Comparison of ENCODE assay signal across 18 mouse cellular contexts in genomic region chr14:46115950-46116349, GRCm38 (mm10).
"Had no signal": no experiment of that assay in that cellular context is flagged by ENCODE, and none has a peak within 500 bp of the region (broad histone marks: within the 10 kb centered on the region; RNA-seq: fewer than 3 reads in every experiment).

No protein-coding gene starts in this region.

- H3K9me3 ChIP-seq: megakaryocyte, embryonic 14.5 days; midbrain, embryonic 13.5 days; midbrain, embryonic 15.5 days; neural tube, embryonic 13.5 days; neural tube, embryonic 15.5 days had no signal

- H3K4me3 ChIP-seq: megakaryocyte, embryonic 14.5 days; midbrain, embryonic 13.5 days; midbrain, embryonic 15.5 days; neural tube, embryonic 13.5 days; neural tube, embryonic 15.5 days had no signal

- H3K36me3 ChIP-seq: midbrain, embryonic 13.5 days; midbrain, embryonic 15.5 days; neural tube, embryonic 13.5 days; neural tube, embryonic 15.5 days had no signal

- H3K27me3 ChIP-seq: megakaryocyte, embryonic 14.5 days; midbrain, embryonic 13.5 days; midbrain, embryonic 15.5 days; neural tube, embryonic 13.5 days; neural tube, embryonic 15.5 days had no signal

- DNase-seq: lung, adult 18-20 months; lung, embryonic 14.5 days; lung, postnatal 10 days; lung, postnatal 4 days; retina, postnatal 1 day; right cerebral cortex, adult 18-20 months; right cerebral cortex, postnatal 25 days; right cerebral cortex, postnatal 4 days; spleen, adult 18-20 months; thymus, adult 18-20 months; thymus, postnatal 14 days; thymus, postnatal 36 days had no signal

- ATAC-seq: midbrain, embryonic 13.5 days; midbrain, embryonic 15.5 days had no signal

- H3K4me1 ChIP-seq: megakaryocyte, embryonic 14.5 days; midbrain, embryonic 13.5 days; midbrain, embryonic 15.5 days; neural tube, embryonic 13.5 days had no signal

- H3K9ac ChIP-seq: lung, embryonic 14.5 days; midbrain, embryonic 13.5 days; midbrain, embryonic 15.5 days; neural tube, embryonic 13.5 days; neural tube, embryonic 15.5 days had no signal

- H3K4me2 ChIP-seq: lung, embryonic 14.5 days; midbrain, embryonic 11.5 days; midbrain, embryonic 13.5 days; midbrain, embryonic 15.5 days; neural tube, embryonic 13.5 days; neural tube, embryonic 15.5 days had no signal

- H3K27ac ChIP-seq: midbrain, embryonic 13.5 days; midbrain, embryonic 15.5 days; neural tube, embryonic 13.5 days; neural tube, embryonic 15.5 days had no signal
